8 mouse cellular contexts compared by ENCODE assay signal in the genomic region with DNA sequence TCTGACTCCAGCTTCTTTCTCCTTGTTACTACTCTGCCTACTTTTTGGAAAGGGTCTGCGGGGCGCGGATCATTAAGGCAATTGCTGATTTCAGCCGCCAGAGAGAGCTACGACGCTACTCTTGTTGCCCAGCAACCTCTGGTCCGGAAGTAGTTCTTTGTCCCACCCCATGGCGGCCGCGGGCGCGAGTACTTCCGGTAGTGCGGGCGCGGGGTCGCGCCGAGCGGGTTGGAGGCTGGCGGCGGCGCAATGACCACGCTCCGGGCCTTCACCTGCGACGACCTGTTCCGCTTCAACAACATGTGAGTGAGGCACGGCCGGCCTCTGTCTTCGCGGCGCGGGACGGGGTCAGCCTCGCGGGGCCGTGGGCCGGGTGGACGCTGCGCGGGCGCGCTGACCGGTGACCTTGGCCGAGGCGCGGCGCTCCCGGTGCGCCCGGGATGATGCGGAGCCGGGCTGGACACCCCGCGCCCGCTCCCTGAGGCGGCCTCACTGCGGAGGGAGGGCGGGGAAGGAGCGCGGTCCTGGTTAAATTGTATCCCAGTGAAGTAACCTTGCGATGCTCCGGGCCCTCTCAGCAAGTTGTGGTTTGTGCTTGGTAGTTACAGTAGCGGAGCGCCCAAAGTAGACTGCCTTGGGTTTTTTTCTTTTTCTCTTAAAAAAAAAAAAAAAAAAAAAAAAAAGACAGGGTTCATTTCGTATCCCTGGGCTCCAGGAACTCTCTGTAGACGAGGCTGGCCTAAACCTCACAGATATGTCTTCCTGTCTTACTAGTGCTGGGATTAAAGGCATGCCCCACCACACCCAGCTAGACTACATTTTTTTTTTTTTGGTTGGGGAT. TPM values are rescaled to one million over a fixed set of nuclear protein-coding genes. Genes with fewer than 3 reads are reported as not detected.
DNase-seq lines count a peak whose midpoint lies in the region; ATAC-seq lines count a peak whose summit lies in the region.

No protein-coding gene starts in this region.

- no peaks in the 10 kb centered on the region for H3K9me3 ChIP-seq in hindbrain, embryonic 13.5 days

- H3K27ac ChIP-seq in hindbrain, embryonic 13.5 days = peak overlapping the region; percentile 83

- peak overlapping the region; percentile 94 for H3K9ac ChIP-seq in hindbrain, embryonic 13.5 days

- ATAC-seq in hindbrain, embryonic 13.5 days (ENCODE audit: low FRiP score) = peak; percentile 98

- no peaks in the 10 kb centered on the region for H3K27me3 ChIP-seq in hindbrain, embryonic 13.5 days

- peaks cover 6% of the 10 kb centered on the region; the same call in 1 of the 2 replicates for H3K36me3 ChIP-seq in hindbrain, embryonic 13.5 days

- peak overlapping the region; percentile 99 for H3K4me3 ChIP-seq in hindbrain, embryonic 13.5 days

- H3K4me1 ChIP-seq in hindbrain, embryonic 13.5 days (replicated peaks) = peaks cover 19% of the 10 kb centered on the region

- H3K4me2 ChIP-seq in hindbrain, embryonic 13.5 days = peak overlapping the region; percentile 77

- WGBS in hindbrain, embryonic 13.5 days = under 1% methylated on average over 68 of the region's 68 CpGs

- DNase-seq in R1 (ENCODE audit: low read depth, low spot score) = peak; percentile 93
- DNase-seq in cerebellum, postnatal 14 days = peak; percentile 94 to 95
- peak; percentile 83 to 88 for DNase-seq in frontal cortex, postnatal 14 days (ENCODE audit: low spot score in 2 of 2)
- peak; percentile 85 to 86 for DNase-seq in layer of hippocampus, postnatal 25 days (ENCODE audit: extremely low spot score in 1 of 2, low spot score in 1 of 2)
- DNase-seq in lung, postnatal 14 days = peak; percentile 90
- peak; percentile 89 for DNase-seq in ovary, postnatal 36 days (ENCODE audit: low spot score)
- peak; percentile 92 for DNase-seq in thymus, postnatal 14 days

RNA-seq across cellular contexts. Expression of gene Naa20, which starts 1.4 kb away (rescaled TPM):
- polyA plus RNA-seq in hindbrain, embryonic 13.5 days (2015; fragmentation: Nextera tagmentation; extraction: Ambion mirVana) = 118 and 121 TPM in 2 replicates
- total RNA-seq in layer of hippocampus, postnatal 25 days (2021) = 10 to 100 TPM; 68.4 to 69.2 TPM

RNA-seq across cellular contexts. Expression of gene Cfap61, which starts 31.3 kb away (rescaled TPM):
- polyA plus RNA-seq in hindbrain, embryonic 13.5 days (2015; fragmentation: Nextera tagmentation; extraction: Ambion mirVana) = 2.1 and 3.8 TPM in 2 replicates
- 1 to 10 TPM; 2.5 to 4.9 TPM for total RNA-seq in layer of hippocampus, postnatal 25 days (2021)

RNA-seq across cellular contexts. Expression of gene Crnkl1, which starts 31.5 kb away (rescaled TPM):
- polyA plus RNA-seq in hindbrain, embryonic 13.5 days (2015; fragmentation: Nextera tagmentation; extraction: Ambion mirVana) = 30.2 and 30.5 TPM in 2 replicates
- 10 to 100 TPM; 18.8 to 21.3 TPM for total RNA-seq in layer of hippocampus, postnatal 25 days (2021)

Comparison
In these comparisons a context has a peak if more than half of its experiments do, and no peak if none do; other contexts are left out.
1. Peak in every context shown above with its lines: DNase-seq, ATAC-seq, H3K4me3 ChIP-seq and H3K27ac ChIP-seq.